Mouse (Mus musculus) ES-E14 (cell line): ENCODE data around the gene Tubb2a. TPM values are rescaled to one million over a fixed set of nuclear protein-coding genes. Genes with fewer than 3 reads are reported as not detected.

ENCODE experiments used
- DNase-seq: peaks from one replicate; pipeline ENCODE4 v3.0.0-alpha.2; 2013; ENCODE audit warnings: low read depth, low spot score
- H3K27ac ChIP-seq: 2 replicates; pipeline ENCODE4 v1.5.1; 2012; ENCODE audit warnings: low read depth, mild to moderate bottlenecking, low read length, moderate library complexity, mixed read lengths; ENCODE audit not compliant: poor library complexity, insufficient read depth, severe bottlenecking
- H3K36me3 ChIP-seq: 2 replicates; pipeline ENCODE4 v1.6.1; 2012; ENCODE audit warnings: mild to moderate bottlenecking, low read length, moderate library complexity, mixed read lengths; ENCODE audit not compliant: control insufficient read depth, poor library complexity, insufficient read depth, severe bottlenecking
- H3K4me1 ChIP-seq, 2 experiments: fragments of 150-350 bp in 1 of 2; sonication (generic) in 1 of 2; 2 replicates each; pipeline ENCODE4 v1.6.1; 2012; ENCODE audit warnings: low read length in 2 of 2, mild to moderate bottlenecking in 1 of 2, mixed read lengths in 1 of 2; ENCODE audit not compliant: control insufficient read depth in 2 of 2, insufficient read depth in 2 of 2, poor library complexity in 1 of 2
- H3K4me3 ChIP-seq, 2 experiments: fragments of 150-350 bp in 1 of 2; sonication (generic) in 1 of 2; 2 replicates each; pipeline ENCODE4 v1.5.1; 2012; ENCODE audit warnings: low read length in 2 of 2, low read depth in 1 of 2, mild to moderate bottlenecking in 1 of 2, mixed read lengths in 1 of 2; ENCODE audit not compliant: insufficient read depth in 1 of 2, poor library complexity in 1 of 2, severe bottlenecking in 1 of 2
- H3K9ac ChIP-seq: 2 replicates; pipeline ENCODE4 v1.6.1; 2012; ENCODE audit warnings: low read depth, mild to moderate bottlenecking, low read length, mixed read lengths; ENCODE audit not compliant: poor library complexity, insufficient read depth, severe bottlenecking
- H3K9me3 ChIP-seq: fragments of 150-350 bp; sonication (generic); 2 replicates; pipeline ENCODE4 v1.6.1; 2012; ENCODE audit warnings: low read depth, mild to moderate bottlenecking, low read length; ENCODE audit not compliant: control insufficient read depth, insufficient read depth
- CHD2 ChIP-seq: IDR thresholded peaks from 2 replicates; pipeline ENCODE4 v1.6.1; 2014; ENCODE audit warnings: mild to moderate bottlenecking, low read depth, low read length, inconsistent platforms
- HCFC1 ChIP-seq: IDR thresholded peaks from 2 replicates; pipeline ENCODE4 v1.6.1; 2012; ENCODE audit warnings: low read length, inconsistent platforms, borderline replicate concordance; ENCODE audit not compliant: insufficient read depth
- MAFK ChIP-seq: IDR thresholded peaks from 2 replicates; pipeline ENCODE4 v1.6.1; 2014; ENCODE audit warnings: mild to moderate bottlenecking, low read depth, low read length, inconsistent platforms; ENCODE audit not compliant: insufficient read depth
- ZC3H11A ChIP-seq: IDR thresholded peaks from 2 replicates; pipeline ENCODE4 v1.6.1; 2012; ENCODE audit warnings: low read depth, mild to moderate bottlenecking, inconsistent platforms, low read length, borderline replicate concordance
- ZNF384 ChIP-seq: IDR thresholded peaks from 2 replicates; pipeline ENCODE4 v1.6.1; 2012; ENCODE audit warnings: low read depth, low read length, inconsistent platforms
- in situ Hi-C, 2 experiments: fragments of 600-800 bp; cut with MboI; formaldehyde crosslinking; loops; one replicate each; pipeline ENCODE4 v1.15.1; 2025; ENCODE audit warnings: low sequenced_read_pairs in 2 of 2, inconsistent platforms in 1 of 2; ENCODE audit not compliant: unreplicated experiment in 2 of 2
- total RNA-seq: library from RNA; depleted of rRNA; stranded (reverse); fragments of 300-350 nt; gene quantifications from 2 replicates; pipeline ENCODE4 v1.2.3, GENCODE M21; 2012

Tubb2a gene
- total RNA-seq, 1 experiment, result 62.2 TPM

- H3K36me3 ChIP-seq, result no peaks in the 10 kb centered on the region
- H3K9ac ChIP-seq, result no peak overlapping the region
- in situ Hi-C loops, result no loop called here
- H3K4me3 ChIP-seq, result no peak overlapping the region
- TF ChIP-seq MAFK (no peak), ZNF384 (no peak), CHD2 (no peak), ZC3H11A (no peak), HCFC1 (no peak)
- H3K27ac ChIP-seq, result peak overlapping the region; percentile 60; the same call in 1 of the 2 replicates
- H3K9me3 ChIP-seq, result no peaks in the 10 kb centered on the region
- no peak for DNase-seq
- H3K4me1 ChIP-seq, result peaks cover 9 to 25% of the 10 kb centered on the region in 2 experiments
These were observed 33.2 kb upstream of the Tubb2a start for GRCm38 (mm10) chr13:34111019-34111418.

- TF ChIP-seq MAFK (0 out of 2 replicates have a peak, but pooled peaks have one; percentile 20), HCFC1 (0 out of 2 replicates have a peak, but pooled peaks have one; percentile 8), ZNF384 (no peak), ZC3H11A (no peak), CHD2 (peak; percentile 30; the same call in 1 of the 2 replicates)
- Histone ChIP-seq H3K9me3 (no peaks in the 10 kb centered on the region), H3K27ac (peak overlapping the region; percentile 84), H3K36me3 (no peaks in the 10 kb centered on the region), H3K4me3 (no peak overlapping the region), H3K4me1 (peaks cover 9 to 25% of the 10 kb centered on the region in 2 experiments), H3K9ac (no peak overlapping the region)
- peak; percentile 87 for DNase-seq
- in situ Hi-C loops, result no loop called here
These were observed 31.9 kb upstream of the Tubb2a start for GRCm38 (mm10) chr13:34109677-34110058.

- peaks cover 9 to 25% of the 10 kb centered on the region in 2 experiments for H3K4me1 ChIP-seq
These were observed 31.3 kb upstream of the Tubb2a start for GRCm38 (mm10) chr13:34109035-34109676.

DNA sequence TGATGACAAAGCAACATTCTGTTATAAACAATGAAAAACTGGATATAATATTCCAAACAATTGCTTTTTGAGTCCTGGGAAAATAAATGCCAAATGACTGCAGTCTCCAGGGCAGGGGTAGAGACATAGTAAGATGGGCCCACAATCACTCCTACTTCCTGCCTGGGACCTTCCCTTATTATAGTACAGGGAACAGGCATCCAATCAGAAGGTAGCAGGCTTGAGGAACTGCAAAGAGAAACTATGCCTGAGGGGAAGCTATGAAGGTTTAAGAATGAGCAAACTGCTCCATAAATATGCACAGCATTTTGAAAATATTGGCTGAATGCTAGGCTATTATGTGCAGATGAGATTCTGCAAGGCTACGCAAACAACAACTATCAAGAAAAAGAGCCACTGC is 29.2 kb upstream of the Tubb2a start:
- in situ Hi-C loops, result no loop called here
- Histone ChIP-seq H3K4me3 (no peak overlapping the region), H3K36me3 (no peaks in the 10 kb centered on the region), H3K9me3 (no peaks in the 10 kb centered on the region), H3K4me1 (peaks cover 9 to 25% of the 10 kb centered on the region in 2 experiments), H3K9ac (no peak overlapping the region), H3K27ac (no peak overlapping the region)
- TF ChIP-seq HCFC1, result no peak
- no peak for TF ChIP-seq CHD2
- no peak for TF ChIP-seq ZNF384
- no peak for TF ChIP-seq MAFK
- TF ChIP-seq ZC3H11A, result no peak
- no peak for DNase-seq

More at GRCm38 (mm10) chr13:34109035-34109676, 31.3 kb upstream of the Tubb2a start:
- DNase-seq, result no peak
- TF ChIP-seq ZC3H11A, result no peak
- TF ChIP-seq HCFC1, result 0 out of 2 replicates have a peak, but pooled peaks have one; percentile 14
- peak overlapping the region; percentile 84 for H3K27ac ChIP-seq
- in situ Hi-C loops, result no loop called here
- H3K36me3 ChIP-seq, result no peaks in the 10 kb centered on the region
- no peak overlapping the region for H3K9ac ChIP-seq
- H3K9me3 ChIP-seq, result no peaks in the 10 kb centered on the region
- no peak overlapping the region for H3K4me3 ChIP-seq

DNA sequence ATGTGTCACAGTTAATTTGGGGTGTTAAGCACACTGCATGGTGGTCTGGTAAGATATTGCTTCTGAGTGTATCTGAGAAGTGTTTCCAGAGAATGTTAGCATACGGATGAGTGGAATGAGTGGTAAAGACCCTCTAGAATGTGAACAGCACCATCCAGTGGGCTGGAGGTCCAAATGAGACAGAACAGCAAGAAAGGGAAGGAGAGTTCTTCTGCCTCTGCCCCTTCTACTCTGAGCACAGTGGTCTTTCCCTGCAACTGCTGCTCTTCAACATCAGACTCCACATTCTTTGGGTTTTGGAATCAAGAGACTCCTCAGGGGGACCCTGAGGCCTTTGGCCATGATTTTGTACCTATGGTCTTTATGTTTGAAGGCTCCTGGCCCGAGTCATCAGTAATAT is 28.4 kb upstream of the Tubb2a start:
- TF ChIP-seq ZNF384, result no peak
- no peak for TF ChIP-seq ZC3H11A
- no peak for TF ChIP-seq MAFK
- no peak for TF ChIP-seq CHD2
- TF ChIP-seq HCFC1, result no peak
- Histone ChIP-seq H3K36me3 (no peaks in the 10 kb centered on the region), H3K9ac (no peak overlapping the region), H3K27ac (no peak overlapping the region), H3K9me3 (no peaks in the 10 kb centered on the region), H3K4me3 (no peak overlapping the region), H3K4me1 (peaks cover 9 to 20% of the 10 kb centered on the region in 2 experiments)
- in situ Hi-C loops, result no loop called here
- DNase-seq, result no peak
